Mouse (Mus musculus): ENCODE results near the gene Pof1b. TPM values are rescaled to one million over a fixed set of nuclear protein-coding genes. Genes with fewer than 3 reads are reported as not detected.

Gene Pof1b
- polyA plus RNA-seq (2015; fragmentation: Nextera tagmentation; extraction: Ambion mirVana): 0.22 TPM in 2 replicates

- Histone ChIP-seq H3K27ac (no peak within 1 kb of the TSS), H3K9me3 (no peaks in the 10 kb centered on the region), H3K9ac (replicated peaks) (no peak within 1 kb of the TSS), H3K4me3 (replicated peaks) (no peak within 1 kb of the TSS), H3K4me1 (replicated peaks) (no peaks in the 10 kb centered on the region), H3K4me2 (replicated peaks) (no peak within 1 kb of the TSS), H3K27me3 (no peaks in the 10 kb centered on the region), H3K36me3 (no peaks in the 10 kb centered on the region)
- no peak for ATAC-seq
- WGBS: 77% methylated on average over 5 of the region's 5 CpGs
Measured at GRCm38 (mm10) chrX:112698508-112698907, at the start of gene Pof1b. Gene Pof1b (minus strand): TSS chrX:112698651.

GRCm38 (mm10) chrX:112716587-112716986 is 18.1 kb upstream of the Pof1b start:
- H3K4me3 ChIP-seq (replicated peaks): no peak overlapping the region
- no peak overlapping the region for H3K27ac ChIP-seq
- no peaks in the 10 kb centered on the region for H3K4me1 ChIP-seq (replicated peaks)
- H3K36me3 ChIP-seq: no peaks in the 10 kb centered on the region
- no peaks in the 10 kb centered on the region for H3K9me3 ChIP-seq
- no peak overlapping the region for H3K4me2 ChIP-seq (replicated peaks)
- no peaks in the 10 kb centered on the region for H3K27me3 ChIP-seq
- no peak for ATAC-seq
- H3K9ac ChIP-seq (replicated peaks): no peak overlapping the region

GRCm38 (mm10) chrX:112694392-112694791 is 4.1 kb downstream of the Pof1b start:
- H3K9ac ChIP-seq (replicated peaks): no peak overlapping the region
- H3K27ac ChIP-seq: no peak overlapping the region
- no peak overlapping the region for H3K4me3 ChIP-seq (replicated peaks)
- no peaks in the 10 kb centered on the region for H3K4me1 ChIP-seq (replicated peaks)
- no peak overlapping the region for H3K4me2 ChIP-seq (replicated peaks)
- H3K36me3 ChIP-seq: no peaks in the 10 kb centered on the region
- WGBS: 52% methylated on average over 1 of the region's 1 CpGs
- ATAC-seq: no peak
- H3K9me3 ChIP-seq: no peaks in the 10 kb centered on the region
- H3K27me3 ChIP-seq: no peaks in the 10 kb centered on the region

GRCm38 (mm10) chrX:112680605-112681004 is 17.8 kb downstream of the Pof1b start:
- 83% methylated on average over 5 of the region's 5 CpGs for WGBS
- no peak for ATAC-seq

DNA sequence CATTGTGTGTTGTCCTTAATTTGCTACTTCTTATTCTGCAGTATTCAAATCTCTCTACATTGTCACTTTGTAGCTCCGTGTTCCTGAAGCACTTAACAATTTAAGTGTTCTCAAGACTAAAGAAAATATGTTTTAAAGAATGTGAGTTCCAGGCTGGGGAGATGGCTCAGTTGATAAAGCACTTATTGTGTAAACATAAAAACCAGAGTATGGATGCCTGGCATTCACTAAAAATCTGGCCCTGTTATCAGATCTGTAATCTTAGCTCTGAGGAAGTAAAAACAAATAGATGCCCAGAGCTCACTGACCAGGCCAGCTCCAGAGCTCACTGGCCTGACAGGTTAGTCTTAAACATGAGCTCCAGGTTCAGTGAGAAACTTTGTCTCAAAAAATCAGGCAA is 22.9 kb downstream of the Pof1b start:
- no peak for ATAC-seq
- Histone ChIP-seq H3K9me3 (no peaks in the 10 kb centered on the region), H3K4me2 (replicated peaks) (no peak overlapping the region), H3K4me1 (replicated peaks) (no peaks in the 10 kb centered on the region), H3K36me3 (no peaks in the 10 kb centered on the region), H3K4me3 (replicated peaks) (no peak overlapping the region), H3K27ac (no peak overlapping the region), H3K27me3 (no peaks in the 10 kb centered on the region), H3K9ac (replicated peaks) (no peak overlapping the region)
- 57% methylated on average over 1 of the region's 1 CpGs for WGBS

More at GRCm38 (mm10) chrX:112680605-112681004, 17.8 kb downstream of the Pof1b start:
- no peaks in the 10 kb centered on the region for H3K27me3 ChIP-seq
- H3K27ac ChIP-seq: no peak overlapping the region
- no peaks in the 10 kb centered on the region for H3K9me3 ChIP-seq
- H3K9ac ChIP-seq (replicated peaks): no peak overlapping the region
- no peaks in the 10 kb centered on the region for H3K4me1 ChIP-seq (replicated peaks)
- no peak overlapping the region for H3K4me2 ChIP-seq (replicated peaks)
- H3K4me3 ChIP-seq (replicated peaks): no peak overlapping the region
- H3K36me3 ChIP-seq: no peaks in the 10 kb centered on the region

DNA sequence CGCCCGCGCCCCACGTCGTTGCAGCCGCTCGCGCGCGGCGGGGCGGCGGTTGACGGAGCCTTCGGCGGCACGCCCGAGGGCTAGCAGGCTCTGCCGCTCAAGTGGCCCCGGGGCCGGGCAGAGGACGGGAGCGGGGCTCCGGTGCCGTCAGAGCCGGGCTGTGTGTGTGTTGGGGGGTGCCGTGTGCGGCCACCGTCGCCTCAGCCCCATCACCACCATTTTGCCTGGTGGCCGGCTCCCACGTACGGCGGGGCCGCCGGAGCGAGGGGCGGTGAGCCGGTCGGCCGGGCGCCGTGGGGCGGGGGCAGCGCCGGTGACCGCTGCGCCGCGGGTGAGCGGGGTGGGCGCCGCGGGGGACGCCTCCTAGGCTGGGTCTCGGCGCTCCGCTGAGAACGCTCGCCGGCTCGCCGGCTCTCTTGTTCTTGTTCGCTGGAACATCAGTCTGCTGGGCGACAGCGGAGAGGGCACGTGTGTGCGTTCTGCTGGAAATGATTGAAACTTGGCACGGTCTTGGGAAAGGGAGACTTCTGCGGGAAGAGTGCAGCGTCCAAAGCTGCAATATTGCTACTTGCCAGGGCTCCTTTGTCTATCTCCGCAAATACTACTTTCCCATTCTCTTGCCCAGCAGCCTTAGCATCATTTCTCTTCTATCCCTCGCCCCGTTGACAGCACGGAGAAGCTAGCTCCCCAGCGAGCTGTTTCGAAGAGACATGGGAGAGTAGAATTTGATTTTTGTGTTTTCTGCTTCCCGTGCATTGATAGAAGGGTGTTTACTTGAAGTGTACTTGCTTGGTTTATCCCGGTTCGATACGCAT is 96.9 kb downstream of the Pof1b start:
- Histone ChIP-seq H3K9ac (replicated peaks) (peak overlapping the region; percentile 83), H3K4me1 (replicated peaks) (no peaks in the 10 kb centered on the region), H3K27ac (peak overlapping the region; percentile 92), H3K9me3 (no peaks in the 10 kb centered on the region), H3K4me3 (replicated peaks) (peak overlapping the region; percentile 64), H3K4me2 (replicated peaks) (peak overlapping the region; percentile 48), H3K27me3 (no peaks in the 10 kb centered on the region), H3K36me3 (no peaks in the 10 kb centered on the region)
- peak; percentile 70 for ATAC-seq
- WGBS: 22% methylated on average over 68 of the region's 81 CpGs

DNA sequence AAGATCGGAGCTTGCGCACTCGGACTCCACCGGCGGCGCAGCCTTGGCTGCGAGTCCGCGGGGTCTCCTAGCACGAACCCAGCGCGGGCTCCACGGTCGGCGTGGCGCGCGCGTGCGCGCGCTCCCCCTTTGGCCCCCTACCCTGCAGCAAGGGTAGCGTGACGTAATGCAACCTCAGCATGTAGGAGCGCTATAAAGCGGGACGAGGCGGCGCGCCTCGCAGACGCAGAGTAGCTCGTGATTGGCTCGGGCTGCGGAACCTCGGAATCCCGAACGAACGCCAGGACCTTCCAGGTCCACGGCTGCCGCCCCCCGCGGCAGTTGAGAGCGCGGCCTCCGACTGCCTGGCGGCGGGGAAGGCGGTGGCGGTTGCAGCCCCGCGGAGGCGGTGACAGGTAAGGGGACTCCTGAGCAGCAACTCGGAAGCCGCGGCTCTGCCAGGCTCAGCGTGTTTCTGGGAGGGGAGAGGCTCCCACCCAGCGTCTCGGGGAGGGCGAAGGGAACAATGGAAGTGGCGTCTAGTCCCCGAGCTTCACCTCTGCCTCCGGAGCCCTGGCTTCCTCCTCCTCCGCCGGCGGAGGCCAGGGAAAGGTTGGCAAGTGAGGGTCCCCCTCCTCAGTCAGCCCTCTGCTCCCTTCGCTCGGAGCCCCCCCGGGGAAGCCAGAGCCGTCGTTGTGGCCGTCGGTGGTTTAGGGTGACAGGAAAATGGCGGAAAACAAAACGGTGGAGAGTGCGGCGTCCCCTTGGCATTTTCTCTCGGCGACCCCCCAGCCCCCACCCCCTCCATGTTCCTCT is 97.7 kb downstream of the Pof1b start, which contains the start of gene Zfp711:
Zfp711 (plus strand) TSS at position 16 of the 795 bp plus-strand sequence.
- no peaks in the 10 kb centered on the region for H3K9me3 ChIP-seq
- peak within 1 kb of the TSS; percentile 64 for H3K4me3 ChIP-seq (replicated peaks)
- H3K4me2 ChIP-seq (replicated peaks): peak within 1 kb of the TSS; percentile 48
- H3K9ac ChIP-seq (replicated peaks): peak within 1 kb of the TSS; percentile 83
- ATAC-seq: peak; percentile 97
- H3K27ac ChIP-seq: peak within 1 kb of the TSS; percentile 92
- H3K4me1 ChIP-seq (replicated peaks): no peaks in the 10 kb centered on the region
- 27% methylated on average over 76 of the region's 79 CpGs for WGBS
- H3K27me3 ChIP-seq: no peaks in the 10 kb centered on the region
- H3K36me3 ChIP-seq: no peaks in the 10 kb centered on the region

Other genes starting within 250 kb of the Pof1b start
- gene 2010106E10Rik, start 203.4 kb downstream of the Pof1b start, polyA plus RNA-seq (2015; fragmentation: Nextera tagmentation; extraction: Ambion mirVana): not detected in 2 replicates
- 35.2 and 35.7 TPM in 2 replicates for gene Zfp711, start 98.1 kb downstream of the Pof1b start, polyA plus RNA-seq (2015; fragmentation: Nextera tagmentation; extraction: Ambion mirVana)